Mouse (Mus musculus) G1E (cell line): ENCODE measurements at regions not wholly inside any gene's neighbourhood (a gene's known extent, or its start where the extent isn't known, plus 50 kb on each side); places are given as distances from the start of the nearest gene placed in this dataset.

Experiments
- ATAC-seq: 2 replicates; pipeline ENCODE4 v1.8.0; 2016; ENCODE audit warnings: mild to moderate bottlenecking; ENCODE audit not compliant: insufficient number of reproducible peaks, poor library complexity, low FRiP score, severe bottlenecking; ENCODE audit errors: extremely low read depth
- DNase-seq: peaks from one replicate; pipeline ENCODE4 v3.0.0; 2012; ENCODE audit warnings: low spot score
- H3K27me3 ChIP-seq: 2 replicates; pipeline ENCODE4 v1.6.1; 2012; ENCODE audit warnings: mild to moderate bottlenecking, low read length, inconsistent platforms; ENCODE audit not compliant: insufficient read depth
- H3K36me3 ChIP-seq: replicated peaks from 2 replicates; pipeline ENCODE3; 2012; ENCODE audit warnings: mild to moderate bottlenecking, inconsistent platforms
- H3K4me1 ChIP-seq: 2 replicates; pipeline ENCODE4 v1.6.1; 2012; ENCODE audit warnings: low read depth, low read length, inconsistent platforms, mixed read lengths; ENCODE audit not compliant: insufficient read depth
- H3K4me3 ChIP-seq: 2 replicates; pipeline ENCODE4 v1.5.1; 2012; ENCODE audit warnings: low read depth, mild to moderate bottlenecking, inconsistent platforms, low read length, moderate library complexity, mixed read lengths
- H3K9me3 ChIP-seq: replicated peaks from 2 replicates; pipeline ENCODE4 v1.6.1; 2012; ENCODE audit warnings: inconsistent platforms
- CTCF ChIP-seq: IDR thresholded peaks from 2 replicates; pipeline ENCODE4 v1.5.1; 2012; ENCODE audit warnings: low read depth, low read length, inconsistent platforms, mixed read lengths
- GATA1 ChIP-seq: IDR thresholded peaks from 2 replicates; pipeline ENCODE4 v1.6.1; 2012; ENCODE audit warnings: borderline replicate concordance, low read length, inconsistent platforms, mixed read lengths
- GATA2 ChIP-seq: IDR thresholded peaks from 2 replicates; pipeline ENCODE4 v1.6.1; 2012; ENCODE audit warnings: low read depth, low read length, inconsistent platforms, borderline replicate concordance
- POLR2AphosphoS5 ChIP-seq: IDR thresholded peaks from 2 replicates; pipeline ENCODE4 v1.6.1; 2012; ENCODE audit warnings: low read depth, low read length, inconsistent platforms; ENCODE audit not compliant: insufficient replicate concordance
- TAL1 ChIP-seq: conservative IDR thresholded peaks from 2 replicates; pipeline ENCODE4 v1.6.1; 2012; ENCODE audit warnings: low read depth, low read length, inconsistent platforms, mixed read lengths

DNA sequence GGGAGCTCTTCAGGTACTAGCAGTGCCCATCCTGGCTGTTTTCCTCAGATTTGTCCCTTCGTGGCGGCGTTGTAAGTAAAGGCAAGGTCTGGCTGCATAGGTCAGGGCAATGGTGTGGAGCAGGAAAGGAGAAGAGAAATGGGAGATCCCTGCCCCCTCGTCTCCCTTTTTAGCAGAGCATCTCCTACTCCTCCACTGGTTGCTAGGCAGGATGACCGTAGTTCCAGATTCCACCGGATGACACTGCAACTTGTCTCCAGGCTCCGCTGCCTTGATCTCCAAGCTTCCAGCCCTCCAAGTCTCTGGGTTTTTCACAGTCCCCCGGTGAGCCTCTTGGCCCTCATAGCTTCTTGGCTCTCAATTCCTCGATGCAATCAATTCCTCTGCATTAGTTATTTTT is 53.1 kb upstream of the Foxo1 start:
- no peak for DNase-seq
- Histone ChIP-seq H3K27me3 (no peaks in the 10 kb centered on the region), H3K4me1 (no peaks in the 10 kb centered on the region), H3K4me3 (no peak overlapping the region), H3K9me3 (peaks cover 29% of the 10 kb centered on the region), H3K36me3 (no peaks in the 10 kb centered on the region)
- ATAC-seq = no peak
- TF ChIP-seq CTCF (no peak), GATA2 (no peak), TAL1 (no peak), GATA1 (no peak), POLR2AphosphoS5 (no peak)
